Mouse (Mus musculus): ENCODE data around the gene Il1rapl1.

DNA sequence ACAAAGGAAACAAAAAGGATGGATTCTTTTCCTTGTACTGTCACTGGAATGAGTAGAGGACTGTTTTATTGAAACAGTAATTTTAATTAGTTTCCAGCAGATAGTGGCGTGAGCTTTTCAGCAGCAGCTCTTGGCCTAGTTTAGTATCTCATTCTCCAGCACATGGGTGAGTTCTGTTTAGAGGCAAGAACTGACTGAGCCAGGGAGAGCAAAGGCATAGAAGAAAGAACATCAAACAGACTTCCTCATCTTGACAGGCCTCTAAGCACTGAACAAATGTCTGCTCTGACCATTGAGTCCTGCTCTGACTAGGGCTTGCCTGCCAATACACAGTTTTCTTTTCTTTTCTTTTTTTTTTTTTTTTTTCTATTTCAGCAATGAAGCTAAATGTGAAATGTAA lies 1160.3 kb downstream of the Il1rapl1 start:
- TF ChIP-seq CTCF (IDR thresholded peaks at IDR 0.05; ENCODE audit: control insufficient read depth, insufficient read depth, insufficient replicate concordance, low read depth, low read length) = no peak
- TF ChIP-seq POLR2A (IDR thresholded peaks at IDR 0.05; ENCODE audit: control insufficient read depth, low read depth, low read length) = no peak

Data from testis, adult 2 months (tissue).